9 mouse cellular contexts compared by ENCODE assay signal in the genomic region with DNA sequence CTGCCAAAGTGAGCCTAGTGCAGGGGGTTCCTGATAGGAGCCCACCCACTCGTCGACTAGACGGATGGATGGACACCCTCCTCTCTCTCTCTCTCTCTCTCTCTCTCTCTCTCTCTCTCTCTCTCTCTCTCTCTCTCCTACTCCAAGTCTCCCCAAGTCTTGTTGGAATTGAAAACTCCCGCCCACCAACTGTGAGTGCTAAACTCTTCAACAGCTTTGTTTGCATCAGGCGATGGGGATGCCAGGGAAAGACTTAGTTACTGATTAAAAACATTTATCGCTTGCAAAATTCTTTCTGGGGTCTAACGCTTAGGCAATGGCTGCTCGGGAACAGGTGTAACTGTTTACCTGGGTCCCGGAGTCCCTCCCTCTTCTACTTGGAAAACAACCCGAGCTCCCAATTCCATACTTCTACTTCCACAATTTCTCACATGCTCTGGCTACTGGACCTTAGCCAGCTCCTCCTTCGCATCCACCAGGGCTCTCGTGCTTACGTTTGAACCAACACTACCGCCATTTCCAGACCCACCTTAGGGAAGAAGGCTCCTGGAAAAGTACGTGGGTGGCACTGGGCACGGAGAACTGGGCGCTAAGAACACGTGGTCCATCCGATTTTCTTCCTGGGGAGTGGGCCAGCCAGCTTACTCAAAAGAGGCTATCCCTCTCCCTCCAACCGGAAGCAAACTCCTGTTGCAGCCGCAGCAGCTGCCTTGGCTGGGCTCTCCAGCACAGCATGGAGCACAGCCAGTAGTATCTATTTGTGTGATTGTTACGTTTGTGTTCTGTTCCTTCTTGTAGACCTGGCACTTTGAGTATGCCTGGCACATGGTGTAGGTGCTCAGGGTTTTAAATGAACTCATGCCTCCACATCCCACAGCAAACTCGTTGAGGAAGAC. TPM values are rescaled to one million over a fixed set of nuclear protein-coding genes. Genes with fewer than 3 reads are reported as not detected.
DNase-seq lines count a peak whose midpoint lies in the region; ATAC-seq and TF ChIP-seq lines count a peak whose summit lies in the region.
"Had no signal": no experiment of that assay in that cellular context is flagged by ENCODE, and none has a peak within 500 bp of the region (broad histone marks: within the 10 kb centered on the region; RNA-seq: fewer than 3 reads in every experiment).

No protein-coding gene starts in this region.

- TF ChIP-seq POLR2A in testis, adult 2 months (IDR thresholded peaks at IDR 0.05; ENCODE audit: control insufficient read depth, low read depth, low read length), result no peak

- no peaks in the 10 kb centered on the region for H3K9me3 ChIP-seq in intestine, postnatal 0 days (ENCODE audit: control insufficient read depth)
- no peaks in the 10 kb centered on the region for H3K9me3 ChIP-seq in midbrain, embryonic 13.5 days

- peaks cover 9% of the 10 kb centered on the region for H3K4me1 ChIP-seq in testis, adult 2 months (ENCODE audit: control insufficient read depth, insufficient read depth, low read length)
- no peaks in the 10 kb centered on the region for H3K4me1 ChIP-seq in intestine, postnatal 0 days (replicated peaks; ENCODE audit: control insufficient read depth, insufficient read depth, low read length)
- peaks cover 65% of the 10 kb centered on the region for H3K4me1 ChIP-seq in midbrain, embryonic 13.5 days (replicated peaks)

- no peak overlapping the region for H3K9ac ChIP-seq in intestine, postnatal 0 days (ENCODE audit: low read depth, low read length)
- H3K9ac ChIP-seq in midbrain, embryonic 13.5 days (replicated peaks), result peak overlapping the region; percentile 56

- H3K27ac ChIP-seq in testis, adult 2 months (ENCODE audit: control insufficient read depth, insufficient read depth, low read depth, low read length), result no peak overlapping the region
- H3K27ac ChIP-seq in intestine, postnatal 0 days (ENCODE audit: low read depth, low read length), result no peak overlapping the region
- H3K27ac ChIP-seq in midbrain, embryonic 13.5 days, result peak overlapping the region; percentile 89
- H3K27ac ChIP-seq: macrophage had no signal

- H3K4me2 ChIP-seq in intestine, postnatal 0 days (replicated peaks; ENCODE audit: low read depth), result peak overlapping the region; percentile 60
- peak overlapping the region; percentile 73 for H3K4me2 ChIP-seq in midbrain, embryonic 13.5 days (replicated peaks)

- TF ChIP-seq CTCF in testis, adult 2 months (IDR thresholded peaks at IDR 0.05; ENCODE audit: control insufficient read depth, insufficient read depth, insufficient replicate concordance, low read depth, low read length), result no peak
- TF ChIP-seq CTCF in intestine, postnatal 0 days (IDR thresholded peaks at IDR 0.05; ENCODE audit: low read depth), result no peak

- WGBS in intestine, postnatal 0 days, result 10% methylated on average over 23 of the region's 23 CpGs
- WGBS in midbrain, embryonic 13.5 days, result 16% methylated on average over 23 of the region's 23 CpGs

- peak overlapping the region; percentile 11 for H3K4me3 ChIP-seq in testis, adult 2 months (ENCODE audit: control insufficient read depth, low read depth, low read length)
- H3K4me3 ChIP-seq in intestine, postnatal 0 days (ENCODE audit: low read depth, low read length), result peak overlapping the region; percentile 34
- H3K4me3 ChIP-seq in midbrain, embryonic 13.5 days (replicated peaks), result peak overlapping the region; percentile 34

- ATAC-seq in intestine, postnatal 0 days, result no peak; the same call in 1 of the 2 replicates
- no peak for ATAC-seq in midbrain, embryonic 13.5 days

- H3K36me3 ChIP-seq in testis, adult 2 months (ENCODE audit: control insufficient read depth, insufficient read depth, low read length), result no peaks in the 10 kb centered on the region
- H3K36me3 ChIP-seq in intestine, postnatal 0 days (ENCODE audit: control insufficient read depth, insufficient read depth), result no peaks in the 10 kb centered on the region
- no peaks in the 10 kb centered on the region for H3K36me3 ChIP-seq in midbrain, embryonic 13.5 days

- H3K27me3 ChIP-seq in testis, adult 2 months (ENCODE audit: control insufficient read depth, insufficient read depth, low read length), result no peaks in the 10 kb centered on the region; the same call in 1 of the 2 replicates
- peaks cover 32% of the 10 kb centered on the region; the same call in 1 of the 2 replicates for H3K27me3 ChIP-seq in intestine, postnatal 0 days (replicated peaks; ENCODE audit: control insufficient read depth, insufficient read depth, low read length)
- H3K27me3 ChIP-seq in midbrain, embryonic 13.5 days, result peaks cover 21% of the 10 kb centered on the region

- DNase-seq in cerebellum, adult 9-11 months, result peak; percentile 51
- no peak for DNase-seq in cerebellum, adult 11 months
- no peak for DNase-seq in testis, postnatal 14 days (ENCODE audit: low spot score)
- DNase-seq in thymus, postnatal 10 days (ENCODE audit: low spot score in 2 of 2), result no peak
- no peak for DNase-seq in ovary, postnatal 36 days (ENCODE audit: low spot score)

RNA-seq across cellular contexts. Expression of a gene that starts 8.8 kb away (rescaled TPM):
- polyA plus RNA-seq in testis, adult 2 months (2012; rRNA removed), result 0.82 and 1.0 TPM in 2 replicates
- polyA plus RNA-seq in intestine, postnatal 0 days (2015; fragmentation: Nextera tagmentation; extraction: Ambion mirVana), result 0.97 and 1.2 TPM in 2 replicates
- 57.3 and 81.6 TPM in 2 replicates for polyA plus RNA-seq in midbrain, embryonic 13.5 days (2015; fragmentation: Nextera tagmentation; extraction: Ambion mirVana)
- polyA plus RNA-seq: macrophage had no signal

RNA-seq across cellular contexts. Expression of a gene that starts 20.1 kb away (rescaled TPM):
- polyA plus RNA-seq in testis, adult 2 months (2012; rRNA removed), result 39.5 and 40.8 TPM in 2 replicates
- 21.8 and 22.3 TPM in 2 replicates for polyA plus RNA-seq in intestine, postnatal 0 days (2015; fragmentation: Nextera tagmentation; extraction: Ambion mirVana)
- 25.1 and 28.7 TPM in 2 replicates for polyA plus RNA-seq in midbrain, embryonic 13.5 days (2015; fragmentation: Nextera tagmentation; extraction: Ambion mirVana)

RNA-seq across cellular contexts. Expression of a gene that starts 20.3 kb away (rescaled TPM):
- polyA plus RNA-seq in testis, adult 2 months (2012; rRNA removed), result 7.2 and 8.9 TPM in 2 replicates
- polyA plus RNA-seq in intestine, postnatal 0 days (2015; fragmentation: Nextera tagmentation; extraction: Ambion mirVana), result 1.3 and 1.6 TPM in 2 replicates
- 46.1 and 47.3 TPM in 2 replicates for polyA plus RNA-seq in midbrain, embryonic 13.5 days (2015; fragmentation: Nextera tagmentation; extraction: Ambion mirVana)
- polyA plus RNA-seq: macrophage had no signal

RNA-seq across cellular contexts. Expression of a gene that starts 23.3 kb away (rescaled TPM):
- polyA plus RNA-seq in testis, adult 2 months (2012; rRNA removed), result 96.2 and 98.2 TPM in 2 replicates
- 121 and 124 TPM in 2 replicates for polyA plus RNA-seq in intestine, postnatal 0 days (2015; fragmentation: Nextera tagmentation; extraction: Ambion mirVana)
- 78.4 and 88.8 TPM in 2 replicates for polyA plus RNA-seq in midbrain, embryonic 13.5 days (2015; fragmentation: Nextera tagmentation; extraction: Ambion mirVana)

RNA-seq across cellular contexts. Expression of a gene that starts 47.2 kb away (rescaled TPM):
- polyA plus RNA-seq in testis, adult 2 months (2012; rRNA removed), result 46.0 and 47.0 TPM in 2 replicates
- 17.1 and 17.6 TPM in 2 replicates for polyA plus RNA-seq in intestine, postnatal 0 days (2015; fragmentation: Nextera tagmentation; extraction: Ambion mirVana)
- 18.6 and 25.7 TPM in 2 replicates for polyA plus RNA-seq in midbrain, embryonic 13.5 days (2015; fragmentation: Nextera tagmentation; extraction: Ambion mirVana)
- polyA plus RNA-seq: macrophage had no signal

Comparison
In these comparisons a context has a peak if more than half of its experiments do, and no peak if none do; other contexts are left out.
1. RNA of a gene that starts 8.8 kb away (polyA plus RNA-seq): 57.3 to 81.6 TPM in midbrain, embryonic 13.5 days; 0.97 to 1.2 TPM in intestine, postnatal 0 days and 0.82 to 1.0 TPM in testis, adult 2 months; every median in the first group is over 10 times any median in the second.
2. Peak in every context shown above with its lines, with median percentiles within 50 percentile points of each other: H3K4me3 ChIP-seq.